Mouse (Mus musculus): ENCODE measurements around the gene Calr4. TPM values are rescaled to one million over a fixed set of nuclear protein-coding genes. Genes with fewer than 3 reads are reported as not detected.

Calr4 gene
- total RNA-seq (2023) = not detected

GRCm38 (mm10) chr4:109234185-109234584, at the start of gene Calr4:
Gene Calr4 (plus strand): TSS chr4:109234485.

DNA sequence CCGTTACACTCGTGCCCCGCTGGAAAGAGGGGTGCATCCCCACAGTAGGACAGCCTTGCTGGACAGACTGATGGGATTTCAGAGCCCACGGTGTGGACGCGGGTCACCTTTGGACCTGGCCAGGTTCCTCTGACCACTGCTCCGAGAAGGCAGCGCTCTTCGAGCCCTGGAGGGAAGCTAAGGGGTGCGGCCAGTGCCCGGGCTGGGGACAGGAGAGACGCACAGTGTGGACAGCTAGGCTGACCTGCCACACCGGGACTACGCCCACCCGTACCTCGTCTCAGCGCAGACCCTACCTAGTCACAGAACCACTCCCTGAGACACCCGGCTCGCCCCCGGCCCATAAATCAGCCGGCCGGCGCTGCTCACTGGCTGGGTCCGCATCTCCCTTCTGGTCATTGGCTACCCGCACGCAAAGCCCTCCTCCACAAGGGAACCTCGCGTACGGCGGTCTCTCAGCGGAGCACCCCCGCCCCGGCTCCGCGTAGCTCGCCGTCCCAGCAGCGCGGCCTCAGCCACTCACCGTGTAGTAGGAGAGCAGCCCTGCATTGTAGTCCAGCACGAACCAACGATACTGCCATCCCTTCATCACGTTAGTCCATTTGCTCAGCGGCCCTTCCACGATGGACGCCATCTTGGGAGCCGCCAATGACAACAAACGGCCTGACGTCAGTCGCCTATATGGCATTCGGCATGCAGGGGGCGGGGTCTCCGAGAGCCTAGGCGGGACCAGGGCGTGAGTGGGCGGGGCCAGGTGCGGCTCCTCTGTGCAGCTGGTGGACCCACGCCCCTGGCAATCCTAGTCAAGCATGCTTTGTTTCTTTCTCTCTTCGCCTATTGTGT, 32.5 kb upstream of the Calr4 start, which contains the start of gene Osbpl9:
Osbpl9 (minus strand) TSS at position 691 of the 843 bp plus-strand sequence.

GRCm38 (mm10) chr4:109279689-109280458, 45.6 kb downstream of the Calr4 start, which contains the start of gene Eps15:
Gene Eps15 (plus strand): TSS chr4:109280268.

Other genes starting within 250 kb of the Calr4 start
- 100 to 1,000 TPM; 225 to 233 TPM for gene Nrd1, start 233.8 kb upstream of the Calr4 start, total RNA-seq (2023)
- 100 to 1,000 TPM; 170 to 176 TPM for gene Osbpl9, start 32.2 kb upstream of the Calr4 start, total RNA-seq (2023)
- gene Eps15, start 45.8 kb downstream of the Calr4 start, total RNA-seq (2023) = 100 to 1,000 TPM; 112 to 115 TPM
- gene Ttc39a, start 172.1 kb downstream of the Calr4 start, total RNA-seq (2023) = not detected